Mouse (Mus musculus): ENCODE results near the gene Slc25a53. TPM values are rescaled to one million over a fixed set of nuclear protein-coding genes. Genes with fewer than 3 reads are reported as not detected.
A peak's percentile ranks its signal among the peaks of the same experiment; 100 is the strongest.

The Slc25a53 gene
- 12.1 and 12.3 TPM in 2 replicates for polyA plus RNA-seq (2015; fragmentation: Nextera tagmentation; extraction: Ambion mirVana)

DNA sequence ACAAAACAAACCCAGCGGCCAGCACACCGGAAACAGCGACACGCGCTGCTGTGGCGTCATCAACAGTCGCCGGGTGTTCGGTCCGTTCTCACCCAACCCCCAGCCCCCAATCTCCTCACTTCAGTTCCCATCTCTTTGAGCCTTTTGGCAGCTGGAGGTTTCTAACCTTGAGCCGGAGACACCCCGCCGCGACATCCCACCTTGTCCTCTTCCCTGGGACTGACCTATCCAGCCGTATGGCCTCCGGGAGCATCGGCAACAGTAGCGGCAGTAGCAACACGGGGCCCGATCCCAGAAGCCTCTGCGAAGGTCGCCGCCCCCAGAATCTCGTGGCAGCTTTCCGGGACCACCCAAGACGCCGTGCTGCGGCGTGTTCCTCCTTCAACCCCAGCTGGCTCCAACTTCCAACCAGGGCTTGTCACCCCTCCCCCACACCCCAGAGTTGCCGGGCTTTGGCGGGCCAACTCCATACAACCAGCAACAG, at the start of gene Slc25a53:
Gene Slc25a53, minus strand, starts transcription at position 303 of the 484 bp plus-strand sequence.
- peak; percentile 81 for DNase-seq (ENCODE audit: low spot score)

DNA sequence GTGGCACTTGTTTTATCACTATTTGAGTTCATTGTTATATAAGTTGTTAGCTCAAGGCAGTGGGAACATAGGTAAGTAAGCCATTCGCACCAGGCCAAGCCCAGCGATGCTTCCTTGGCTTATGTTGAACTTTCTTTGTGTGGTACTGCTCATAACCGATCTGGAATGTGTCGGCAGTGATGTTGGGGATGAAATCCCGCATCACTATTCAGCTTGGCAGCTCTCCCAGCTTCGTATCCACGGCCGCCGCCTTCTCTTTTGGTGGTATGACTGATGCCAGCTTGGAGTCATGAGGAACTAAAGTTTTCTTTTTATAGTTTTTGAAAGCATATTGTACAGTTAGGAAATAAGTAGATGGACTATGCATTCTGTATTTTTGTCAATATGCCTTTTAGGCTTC, 25.1 kb upstream of the Slc25a53 start:
- no peak for DNase-seq (ENCODE audit: low spot score)

DNA sequence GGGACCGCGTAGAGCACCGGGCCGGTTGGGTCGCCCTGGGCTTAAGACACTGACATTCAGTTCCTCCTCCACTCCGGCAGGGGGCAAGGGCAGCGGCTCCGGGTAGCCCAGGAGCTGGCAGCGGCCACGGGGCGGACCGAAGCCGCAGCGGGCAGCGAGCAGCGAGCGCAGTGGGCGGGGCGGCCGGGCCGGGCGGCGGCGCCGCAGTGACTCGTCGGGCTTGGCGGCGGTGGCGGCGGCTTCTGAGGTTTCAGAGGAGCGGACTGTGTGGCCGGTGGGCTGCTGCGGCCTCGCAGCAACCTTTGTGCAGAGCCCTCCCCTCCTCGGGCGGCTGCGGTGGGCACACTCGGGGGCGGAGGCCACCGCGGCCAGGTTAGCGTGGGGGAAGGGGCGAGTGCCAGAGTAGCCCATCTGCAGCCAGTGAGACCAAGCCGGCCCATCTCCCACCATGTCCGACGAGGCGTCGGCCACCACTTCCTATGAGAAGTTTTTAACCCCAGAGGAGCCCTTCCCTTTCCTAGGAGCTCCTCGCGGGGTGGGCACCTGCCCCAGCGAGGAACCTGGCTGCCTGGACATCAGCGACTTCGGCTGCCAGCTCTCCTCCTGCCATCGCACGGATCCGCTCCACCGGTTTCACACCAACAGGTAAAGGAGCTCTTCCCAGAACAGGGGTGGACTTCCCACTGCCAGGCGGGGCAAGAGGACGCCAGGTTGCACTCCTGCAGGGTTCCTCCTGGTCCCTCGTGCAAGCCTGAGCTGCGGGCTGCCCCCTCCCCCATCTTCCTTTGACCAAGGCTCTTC, 11.5 kb upstream of the Slc25a53 start, which contains the start of gene Fam199x:
Gene Fam199x, plus strand, starts transcription at position 170 of the 801 bp plus-strand sequence.
- peak; percentile 65 for DNase-seq (ENCODE audit: low spot score)

DNA sequence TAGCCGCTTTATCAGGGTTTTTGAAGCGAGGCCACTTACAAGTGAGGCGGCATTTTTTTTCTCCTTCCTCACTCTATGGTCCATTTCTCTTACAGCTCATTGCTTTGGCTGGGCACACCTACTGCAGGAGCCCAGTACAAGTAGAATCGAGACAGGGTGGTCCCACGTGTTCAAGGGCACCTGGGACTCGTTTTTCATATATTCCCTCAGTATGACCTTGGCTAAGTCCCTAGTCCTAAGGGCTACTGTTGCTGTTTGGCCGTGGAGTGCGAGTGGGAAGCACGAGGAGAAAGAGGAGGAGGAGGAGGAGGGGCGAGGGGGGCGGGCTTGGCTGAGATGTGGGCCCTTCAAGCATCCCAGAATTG, 10.9 kb upstream of the Slc25a53 start:
- DNase-seq (ENCODE audit: low spot score): no peak

DNA sequence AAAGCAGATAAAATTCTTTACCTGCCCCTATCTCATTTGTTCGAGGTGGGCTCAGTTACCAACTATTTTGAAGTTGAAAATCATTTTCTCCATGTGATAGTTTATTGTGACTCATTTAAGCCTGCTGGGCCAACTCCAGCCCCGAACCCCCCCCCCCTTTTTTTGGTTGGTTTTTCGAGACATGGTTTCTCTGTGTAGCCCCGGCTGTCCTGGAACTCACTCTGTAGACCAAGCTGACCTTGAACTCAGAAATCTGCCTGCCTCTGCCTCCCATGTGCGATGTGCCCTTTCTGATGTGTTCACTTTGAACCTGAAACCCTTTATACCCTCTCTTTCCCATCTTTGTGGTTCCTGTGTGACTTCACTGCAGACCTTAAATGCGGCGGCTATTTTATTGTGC, 400 bp upstream of the Slc25a53 start:
- DNase-seq (ENCODE audit: low spot score): no peak

DNA sequence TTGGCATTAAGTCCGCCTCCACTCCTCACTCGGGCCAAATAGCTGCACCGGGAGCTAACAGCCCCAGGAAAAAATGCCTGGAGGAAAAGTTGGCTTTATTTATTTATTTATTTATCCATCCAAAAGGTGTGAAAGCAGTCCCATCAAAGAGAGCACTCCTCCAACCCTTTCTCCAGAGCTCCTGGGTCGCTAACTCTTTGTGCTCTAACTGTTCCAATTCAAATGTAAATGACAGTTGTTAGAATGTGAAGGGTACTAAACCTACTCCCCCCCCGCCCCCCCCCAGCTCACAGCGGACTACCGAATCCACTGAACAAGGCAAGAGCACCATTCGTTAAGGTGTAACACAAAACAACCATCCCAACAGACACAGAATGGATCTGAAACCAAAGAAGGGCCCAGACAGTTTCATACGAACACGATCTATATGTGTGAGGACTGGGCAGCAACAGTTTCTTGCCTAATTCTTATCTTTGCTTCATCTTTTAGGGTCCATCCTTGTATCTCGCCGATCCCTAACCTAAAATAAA, 567 bp downstream of the Slc25a53 start:
- DNase-seq (ENCODE audit: low spot score): no peak

DNA sequence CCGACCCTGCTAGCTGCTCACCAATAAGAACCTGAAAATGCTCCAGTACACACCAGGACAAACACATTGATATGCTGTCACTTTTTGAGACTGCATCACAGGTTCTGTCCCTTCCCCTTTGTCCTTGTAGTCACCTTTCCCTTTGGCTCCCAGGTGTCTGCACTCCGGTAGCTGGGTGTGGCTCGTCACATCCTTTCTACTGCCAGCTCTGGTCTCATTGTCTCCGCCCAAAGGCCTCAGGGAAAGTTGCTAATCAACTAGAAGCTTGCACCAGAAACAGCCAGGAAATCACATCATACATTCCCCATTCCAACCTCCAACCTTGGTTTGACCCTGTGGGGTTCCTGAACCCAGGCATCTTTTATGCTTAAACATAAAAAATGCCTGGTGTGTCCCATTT, 3.8 kb downstream of the Slc25a53 start:
- DNase-seq (ENCODE audit: low spot score): no peak

DNA sequence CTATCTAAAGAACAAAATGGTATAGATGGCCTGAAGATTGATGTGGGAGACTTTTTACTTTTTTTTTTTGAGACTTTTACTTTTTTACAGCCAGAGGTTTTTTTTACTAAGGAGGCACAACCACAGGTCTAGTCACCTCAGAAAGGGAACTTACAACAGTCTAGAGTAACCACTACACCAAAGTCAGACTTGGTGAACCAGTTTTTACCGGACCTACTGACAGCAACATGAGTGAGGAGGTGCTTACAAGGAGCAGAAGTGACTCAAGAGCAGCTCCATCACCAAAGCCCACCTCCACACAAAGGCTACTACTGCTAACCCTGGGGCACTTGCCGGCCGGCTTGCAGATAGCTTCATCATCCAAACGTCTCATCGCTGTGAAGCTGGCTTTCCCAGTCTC, 6.4 kb downstream of the Slc25a53 start:
- DNase-seq (ENCODE audit: low spot score): no peak

DNA sequence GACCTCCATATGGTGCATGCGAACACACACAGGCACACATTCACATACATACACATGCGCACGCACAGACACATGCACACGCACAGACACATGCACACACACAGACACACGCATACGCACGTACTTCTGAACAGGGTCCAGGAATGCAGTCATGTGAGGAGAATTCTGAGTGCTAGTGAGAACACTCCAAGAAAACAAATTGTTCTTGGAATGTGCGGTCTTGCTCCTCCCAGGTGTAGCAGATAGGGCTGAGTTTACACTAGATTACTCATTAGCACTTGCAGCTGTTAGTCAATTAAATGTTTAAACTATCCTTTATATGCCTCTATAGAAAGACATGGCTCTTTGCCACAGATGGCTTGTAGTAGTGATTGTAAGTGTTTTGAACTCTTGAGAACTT, 7.2 kb downstream of the Slc25a53 start:
- DNase-seq (ENCODE audit: low spot score): no peak

DNA sequence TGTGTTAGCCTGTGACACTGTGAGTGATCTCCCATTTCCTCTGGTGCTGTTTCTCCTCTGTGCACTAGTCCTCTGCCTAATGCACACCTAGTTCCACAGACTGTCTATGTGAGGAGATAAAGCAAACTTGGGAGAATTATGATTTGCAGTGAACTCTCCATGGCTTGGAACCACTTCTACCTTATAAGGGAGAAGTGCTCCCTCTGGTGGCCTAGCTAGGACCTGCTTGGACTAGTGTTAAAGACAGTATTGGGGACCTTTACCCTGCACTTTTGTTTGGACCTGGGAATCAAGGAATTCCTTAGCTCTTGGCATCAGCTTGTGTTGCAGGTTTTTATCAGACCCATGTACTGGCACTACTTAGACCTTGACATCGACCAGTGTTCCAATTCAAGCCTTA, 18.8 kb downstream of the Slc25a53 start:
- DNase-seq (ENCODE audit: low spot score): peak; percentile 62

DNA sequence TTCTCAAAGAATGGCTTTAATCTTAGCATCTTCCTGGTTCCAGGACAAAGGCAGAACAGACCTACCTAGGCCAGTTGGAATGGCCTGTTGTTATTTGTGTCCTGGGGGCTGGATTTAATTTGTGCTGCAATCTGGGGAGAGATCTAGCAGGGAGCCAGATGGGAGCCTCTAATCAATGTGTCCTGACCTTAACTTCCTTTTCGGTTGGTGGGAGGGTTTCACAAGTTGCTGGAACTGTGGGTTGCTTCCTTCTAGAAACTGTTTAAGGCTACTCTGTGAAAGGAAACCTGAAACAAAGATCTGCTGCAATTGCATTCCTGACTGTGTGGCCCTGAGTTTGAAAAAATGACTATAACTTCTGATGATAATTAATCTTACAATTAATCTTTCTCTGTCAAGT, 20.4 kb downstream of the Slc25a53 start:
- no peak for DNase-seq (ENCODE audit: low spot score)

DNA sequence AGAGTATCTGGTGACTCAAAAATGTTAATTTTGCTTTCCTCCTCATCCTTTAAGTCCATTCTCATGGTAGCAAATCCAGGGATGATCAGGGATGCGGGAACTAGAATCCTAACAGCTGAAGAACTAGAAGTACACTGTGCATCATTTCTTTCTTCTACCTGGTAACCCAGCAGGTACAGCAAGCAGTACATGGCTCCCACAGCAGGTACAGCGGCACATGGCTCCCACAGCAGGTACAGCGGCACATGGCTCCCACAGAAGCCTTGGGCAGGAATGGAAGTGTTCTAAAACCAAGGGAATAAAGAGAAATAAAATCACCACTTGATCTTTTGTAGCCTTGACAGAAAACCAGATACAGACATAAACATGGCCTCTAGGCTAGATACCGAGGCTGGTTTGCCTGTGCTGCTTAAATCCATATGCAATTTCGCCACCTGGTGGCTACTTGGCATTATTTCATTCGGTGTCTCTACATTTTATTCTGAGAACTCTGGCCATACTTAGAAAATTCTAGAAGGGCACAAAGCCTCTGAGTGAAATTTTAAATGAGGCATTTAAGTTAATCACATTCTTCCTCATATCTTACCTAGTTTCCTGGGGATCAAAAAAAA, 22.9 kb downstream of the Slc25a53 start:
- DNase-seq (ENCODE audit: low spot score): peak; percentile 60

DNA sequence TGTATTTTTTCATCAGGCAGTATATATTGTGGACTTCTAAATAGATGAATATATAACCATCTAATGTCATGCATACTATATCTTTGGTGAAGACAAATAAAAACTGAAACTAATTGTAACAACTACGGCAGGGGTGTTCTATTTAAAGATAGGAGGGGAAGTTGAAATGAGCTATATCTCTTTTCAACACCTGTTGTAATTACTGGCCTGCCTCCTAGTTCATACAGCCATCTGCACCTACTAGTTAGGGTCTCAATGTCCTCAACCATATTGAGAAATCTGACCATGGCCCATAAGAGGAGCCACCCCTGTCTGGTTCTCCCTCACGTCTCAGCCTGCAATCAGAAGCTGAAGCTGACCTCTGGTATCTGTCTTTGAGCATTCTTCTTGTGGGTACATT, 41.8 kb downstream of the Slc25a53 start:
- no peak for DNase-seq (ENCODE audit: low spot score)

DNA sequence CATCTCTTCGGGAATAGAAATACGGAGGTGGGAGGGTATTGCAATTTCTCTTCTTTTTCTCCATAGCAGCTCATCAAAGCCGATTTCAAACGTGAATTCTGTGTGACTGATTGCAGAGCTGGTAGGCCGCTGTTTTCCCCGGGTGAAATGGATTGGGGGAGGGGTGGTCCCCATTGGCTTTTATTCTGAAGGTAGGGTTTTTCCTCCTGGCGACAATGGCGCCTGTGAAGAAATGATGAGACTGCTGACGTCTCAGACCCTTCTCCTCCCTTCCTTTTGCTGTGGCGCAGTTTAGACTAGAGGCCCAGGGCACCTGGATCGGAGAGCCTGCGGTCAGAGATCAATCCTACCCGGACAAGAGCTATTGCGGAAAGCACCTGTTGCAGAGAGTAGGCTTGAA, 44.5 kb downstream of the Slc25a53 start:
- no peak for DNase-seq (ENCODE audit: low spot score)

DNA sequence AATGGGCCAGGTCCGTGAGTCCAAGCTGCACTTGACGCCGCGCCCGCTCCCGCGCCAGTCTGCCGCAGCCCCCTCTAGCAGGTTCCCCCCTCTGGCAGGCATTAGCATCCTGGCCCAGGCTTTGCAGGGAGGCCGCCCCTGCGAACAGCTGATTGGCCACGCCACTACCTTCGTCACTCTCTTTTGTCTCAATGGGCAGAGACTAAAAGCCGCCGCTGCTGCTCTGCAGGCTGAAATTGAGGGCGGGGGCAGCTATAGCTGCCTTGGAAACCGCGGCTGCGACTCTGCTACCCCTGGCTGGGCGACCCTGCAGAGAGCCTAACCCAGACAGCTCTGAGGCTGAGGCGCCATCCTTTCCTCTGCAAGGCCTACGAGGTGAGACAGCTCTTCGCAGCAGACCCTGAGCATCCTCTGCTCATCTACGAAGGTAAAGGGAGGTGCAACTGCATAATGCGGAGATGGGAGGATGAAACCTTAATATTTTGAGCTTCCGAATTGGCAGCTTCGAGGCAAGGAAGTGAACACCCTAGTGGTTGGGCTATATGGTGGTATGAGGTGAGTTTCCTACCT, 45.0 kb downstream of the Slc25a53 start, which contains the start of gene Zcchc18:
Gene Zcchc18, plus strand, starts transcription at position 178 of the 570 bp plus-strand sequence.
- DNase-seq (ENCODE audit: low spot score): peak; percentile 60

DNA sequence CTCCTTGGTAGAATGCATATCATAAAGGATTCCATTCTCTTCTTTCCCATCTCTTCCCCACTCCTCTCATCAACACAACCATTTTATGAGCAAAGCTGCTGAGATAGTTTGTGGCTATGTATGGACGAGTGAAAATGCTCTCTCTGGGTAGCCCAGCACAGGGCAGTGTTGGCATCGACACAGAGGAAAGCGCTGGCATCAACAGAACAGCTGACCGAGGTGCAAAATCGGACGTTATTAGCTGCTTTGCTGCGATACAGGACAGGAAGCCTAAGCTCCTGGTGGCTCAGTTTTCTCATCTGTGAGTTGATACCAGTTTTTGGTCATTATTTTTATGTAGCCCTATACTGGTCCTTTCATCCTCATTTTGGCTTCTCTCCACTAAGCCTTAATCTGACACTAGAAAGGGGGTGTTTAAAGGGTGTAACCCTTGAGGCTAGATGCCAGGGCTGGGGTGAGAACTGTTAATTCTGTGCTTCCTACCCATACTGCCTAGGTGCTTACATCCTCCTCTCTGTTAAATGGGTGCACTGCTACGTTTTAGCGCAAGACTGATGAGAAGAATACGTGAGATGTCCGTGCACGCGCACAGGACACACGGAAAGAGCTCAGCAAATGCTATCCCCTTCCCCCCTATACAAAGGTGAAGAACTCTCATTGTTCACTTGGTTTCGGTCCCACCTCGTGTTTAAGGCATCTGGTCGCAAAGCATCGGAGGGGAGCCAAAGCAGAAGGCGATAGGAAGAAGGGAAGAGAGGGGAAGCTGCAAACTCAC, 45.7 kb downstream of the Slc25a53 start:
- DNase-seq (ENCODE audit: low spot score): no peak

DNA sequence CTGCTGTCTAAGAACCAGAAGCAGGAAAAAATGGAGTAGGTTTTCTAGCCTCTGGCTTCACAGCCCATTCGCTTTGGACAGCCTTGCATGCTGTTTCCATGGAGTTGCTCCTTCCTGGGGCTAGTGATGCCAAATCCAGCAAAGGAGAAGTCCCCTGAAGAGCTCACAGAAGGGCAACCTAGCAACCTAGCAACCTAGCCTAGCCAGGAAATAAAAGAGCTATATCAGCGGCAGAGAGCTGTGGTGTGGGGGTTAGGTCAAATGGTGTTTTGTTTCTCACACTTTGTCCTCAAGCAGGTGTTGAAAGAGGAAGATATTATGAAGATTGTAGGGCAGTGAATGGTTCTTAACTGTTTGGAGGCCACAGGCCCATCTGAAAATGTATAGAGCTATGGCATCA, 46.8 kb downstream of the Slc25a53 start:
- no peak for DNase-seq (ENCODE audit: low spot score)

DNA sequence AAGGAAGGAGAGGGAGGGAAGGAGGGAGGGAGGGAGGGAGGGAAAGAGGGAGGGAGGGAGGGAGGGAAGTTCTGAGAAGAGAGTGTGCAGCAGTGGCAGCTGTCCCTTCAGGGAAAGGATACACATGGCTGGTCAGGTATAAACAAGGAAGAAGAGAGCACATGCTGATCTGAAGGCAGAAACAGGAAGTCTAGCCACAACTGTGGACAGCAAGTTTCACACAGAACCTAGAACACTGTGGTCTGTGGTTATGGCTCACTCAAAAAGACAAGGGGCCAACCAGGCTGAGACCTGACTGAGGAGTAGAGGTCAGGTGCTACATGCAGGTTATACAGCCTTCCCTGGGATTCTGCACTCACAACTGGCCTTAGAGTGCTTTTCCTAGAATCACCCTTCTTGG, 52.1 kb downstream of the Slc25a53 start:
- no peak for DNase-seq (ENCODE audit: low spot score)

DNA sequence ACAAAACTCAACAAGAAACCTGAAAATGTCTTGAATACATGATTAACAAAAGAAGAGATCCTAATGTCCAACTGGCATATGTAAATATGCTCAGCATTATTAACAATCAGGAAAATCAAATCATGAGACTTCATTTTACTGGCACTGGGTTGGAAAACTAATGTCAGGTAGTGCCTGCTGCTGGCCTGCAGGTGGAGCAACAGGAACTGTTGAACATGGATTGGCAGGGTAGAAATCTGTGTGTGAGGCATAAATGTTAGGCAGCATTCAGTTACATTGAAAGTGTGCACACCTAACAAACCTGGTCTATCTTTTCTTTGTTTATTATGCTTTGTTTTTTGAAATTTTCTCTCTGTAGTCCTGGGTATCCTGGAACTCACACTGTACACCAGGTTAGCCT, 59.5 kb downstream of the Slc25a53 start:
- no peak for DNase-seq (ENCODE audit: low spot score)

DNA sequence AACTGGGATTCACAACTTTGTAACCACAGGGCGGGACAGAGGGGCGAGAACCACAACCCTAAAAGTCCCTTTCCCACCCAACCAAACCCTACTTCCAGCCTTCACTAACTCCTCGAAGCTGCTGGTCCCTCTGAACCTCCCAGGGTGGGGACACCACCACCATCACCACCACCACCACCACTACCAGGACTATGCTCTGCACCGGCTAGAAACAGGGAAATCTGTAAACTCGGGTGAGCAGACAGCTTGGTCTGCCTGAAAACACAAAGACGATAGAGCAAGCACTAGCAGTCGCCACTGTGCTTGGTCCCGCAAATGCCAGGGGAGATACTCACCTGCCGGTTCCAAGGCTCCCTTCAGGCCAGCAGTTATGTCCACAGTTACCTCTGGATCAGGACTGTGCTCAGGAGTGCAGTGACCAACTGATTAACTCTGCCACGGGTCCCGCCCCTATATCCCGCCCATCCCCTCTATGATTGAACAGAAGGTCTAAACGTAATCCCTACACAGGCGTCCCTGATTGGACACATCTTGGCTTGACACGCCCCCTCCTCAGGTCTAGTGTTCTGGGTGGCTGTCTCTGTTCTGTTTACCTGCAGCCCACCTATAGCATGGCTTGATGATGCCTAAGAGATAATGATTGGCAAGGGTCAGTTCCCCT, 61.5 kb downstream of the Slc25a53 start, which contains the start of the genes Tmsb15l and Tmsb15b1:
Gene Tmsb15l, minus strand, starts transcription at position 446 of the 661 bp plus-strand sequence.
Gene Tmsb15b1, minus strand, starts transcription at position 451 of the 661 bp plus-strand sequence.
- peak; percentile 76 for DNase-seq (ENCODE audit: low spot score)

All from thymus, postnatal 0 days (tissue).